Comparison of ENCODE assay signal across 19 mouse cellular contexts in genomic region chr12:114222541-114222940, GRCm38 (mm10).
DNase-seq lines count a peak whose midpoint lies in the region; ATAC-seq and TF ChIP-seq lines count a peak whose summit lies in the region.
"Had no signal": no experiment of that assay in that cellular context is flagged by ENCODE, and none has a peak within 500 bp of the region (broad histone marks: within the 10 kb centered on the region; RNA-seq: fewer than 3 reads in every experiment).

No protein-coding gene starts in this region.

- 27% methylated on average over 3 of the region's 3 CpGs for WGBS in liver, postnatal 0 days (ENCODE audit: insufficient replicate concordance)
- 18% methylated on average over 3 of the region's 3 CpGs for WGBS in liver, embryonic 12.5 days (ENCODE audit: insufficient replicate concordance)
- 35% methylated on average over 3 of the region's 3 CpGs for WGBS in midbrain, embryonic 14.5 days

- no peak for DNase-seq in liver, postnatal 0 days
- DNase-seq in ZHBTc4 (ENCODE audit: low read depth, low spot score), result peak; percentile 6
- peak; percentile 51 for DNase-seq in thymus, postnatal 25 days
- no peak for DNase-seq in midbrain, embryonic 14.5 days
- no peak for DNase-seq in cerebellum, postnatal 14 days
- DNase-seq in lung, postnatal 25 days (ENCODE audit: low spot score), result no peak
- DNase-seq: adrenal gland, postnatal 25 days; cerebellum, adult 2 months; heart, postnatal 10 days; retina, postnatal 1 day had no signal

- no peaks in the 10 kb centered on the region for H3K36me3 ChIP-seq in liver, postnatal 0 days (replicated peaks; ENCODE audit: insufficient read depth, low read length)
- H3K36me3 ChIP-seq in liver, embryonic 12.5 days, result no peaks in the 10 kb centered on the region
- H3K36me3 ChIP-seq in midbrain, embryonic 14.5 days (ENCODE audit: control insufficient read depth, insufficient read depth, low read length), result no peaks in the 10 kb centered on the region
- H3K36me3 ChIP-seq: embryonic facial prominence, embryonic 12.5 days; G1E; heart, embryonic 10.5 days; lung, embryonic 15.5 days had no signal

- no peak overlapping the region for H3K4me3 ChIP-seq in liver, postnatal 0 days (ENCODE audit: low read depth, low read length)
- H3K4me3 ChIP-seq in liver, embryonic 12.5 days, result no peak overlapping the region
- H3K4me3 ChIP-seq in midbrain, embryonic 14.5 days (replicated peaks; ENCODE audit: low read depth, low read length), result no peak overlapping the region
- H3K4me3 ChIP-seq: embryonic facial prominence, embryonic 12.5 days; erythroblast, embryonic 14.5 days; forebrain, embryonic 13.5 days; heart, embryonic 10.5 days; lung, embryonic 15.5 days had no signal

- peak; percentile 44 for TF ChIP-seq CTCF in liver, postnatal 0 days (IDR thresholded peaks at IDR 0.05; ENCODE audit: low read depth)

- H3K9me3 ChIP-seq in liver, postnatal 0 days (ENCODE audit: low read length), result no peaks in the 10 kb centered on the region
- no peaks in the 10 kb centered on the region for H3K9me3 ChIP-seq in liver, embryonic 12.5 days (replicated peaks)
- H3K9me3 ChIP-seq in midbrain, embryonic 14.5 days (ENCODE audit: control insufficient read depth, low read length), result peaks cover 23% of the 10 kb centered on the region
- H3K9me3 ChIP-seq: G1E; heart, embryonic 10.5 days; lung, embryonic 15.5 days had no signal

- H3K27ac ChIP-seq in liver, postnatal 0 days (ENCODE audit: low read depth), result no peak overlapping the region
- no peak overlapping the region for H3K27ac ChIP-seq in liver, embryonic 12.5 days
- no peak overlapping the region for H3K27ac ChIP-seq in midbrain, embryonic 14.5 days (replicated peaks; ENCODE audit: low read depth, low read length)
- H3K27ac ChIP-seq: embryonic facial prominence, embryonic 12.5 days; forebrain, embryonic 13.5 days; heart, embryonic 10.5 days; lung, embryonic 15.5 days had no signal

- no peaks in the 10 kb centered on the region for H3K27me3 ChIP-seq in liver, postnatal 0 days (ENCODE audit: insufficient read depth, low read length)
- no peaks in the 10 kb centered on the region for H3K27me3 ChIP-seq in liver, embryonic 12.5 days (replicated peaks)
- H3K27me3 ChIP-seq in midbrain, embryonic 14.5 days (ENCODE audit: control insufficient read depth, insufficient read depth, low read length), result no peaks in the 10 kb centered on the region
- H3K27me3 ChIP-seq: embryonic facial prominence, embryonic 12.5 days; forebrain, embryonic 13.5 days; lung, embryonic 15.5 days had no signal

- TF ChIP-seq EP300 in liver, postnatal 0 days (IDR thresholded peaks at IDR 0.05; ENCODE audit: low read depth), result no peak

- no peak overlapping the region for H3K9ac ChIP-seq in liver, postnatal 0 days (replicated peaks)
- no peak overlapping the region for H3K9ac ChIP-seq in liver, embryonic 12.5 days
- no peak overlapping the region for H3K9ac ChIP-seq in midbrain, embryonic 14.5 days (replicated peaks; ENCODE audit: low read length)
- H3K9ac ChIP-seq: embryonic facial prominence, embryonic 12.5 days; forebrain, embryonic 13.5 days; lung, embryonic 15.5 days had no signal

- no peak for ATAC-seq in liver, postnatal 0 days
- no peak for ATAC-seq in liver, embryonic 12.5 days
- ATAC-seq in megakaryocyte-erythroid progenitor cell, adult 5-6 weeks (replicated peaks; ENCODE audit: low FRiP score, low TSS enrichment, poor library complexity, severe bottlenecking), result 0 out of 2 replicates have a peak, but pooled peaks have one; percentile 57
- no peak for ATAC-seq in midbrain, embryonic 14.5 days (ENCODE audit: low FRiP score, low TSS enrichment)
- ATAC-seq: forebrain, embryonic 13.5 days had no signal

- no peak overlapping the region for H3K4me2 ChIP-seq in liver, postnatal 0 days (ENCODE audit: low read depth, low read length)
- no peak overlapping the region for H3K4me2 ChIP-seq in liver, embryonic 12.5 days
- H3K4me2 ChIP-seq in midbrain, embryonic 14.5 days (ENCODE audit: low read length), result no peak overlapping the region
- H3K4me2 ChIP-seq: embryonic facial prominence, embryonic 12.5 days; forebrain, embryonic 13.5 days; liver, embryonic 11.5 days; lung, embryonic 15.5 days had no signal

- H3K4me1 ChIP-seq in liver, postnatal 0 days (ENCODE audit: insufficient read depth), result no peaks in the 10 kb centered on the region
- H3K4me1 ChIP-seq in liver, embryonic 12.5 days, result no peaks in the 10 kb centered on the region
- no peaks in the 10 kb centered on the region for H3K4me1 ChIP-seq in midbrain, embryonic 14.5 days (ENCODE audit: control insufficient read depth, insufficient read depth, low read length)
- H3K4me1 ChIP-seq: embryonic facial prominence, embryonic 12.5 days; forebrain, embryonic 13.5 days; heart, embryonic 10.5 days; lung, embryonic 15.5 days had no signal

Comparison
In these comparisons a context has a peak if more than half of its experiments do, and no peak if none do; other contexts are left out.
1. DNase-seq: peak in ZHBTc4 (single experiment) and thymus, postnatal 25 days (single experiment); none in liver, postnatal 0 days (single experiment), midbrain, embryonic 14.5 days (single experiment), cerebellum, postnatal 14 days (0 of 2) and lung, postnatal 25 days (single experiment).